Mouse (Mus musculus): ENCODE data around the gene Rere. TPM values are rescaled to one million over a fixed set of nuclear protein-coding genes. Genes with fewer than 3 reads are reported as not detected.
A peak's percentile ranks its signal among the peaks of the same experiment; 100 is the strongest.

The Rere gene
- polyA plus RNA-seq, 1 experiment from 2014 or later: 18.0 TPM

GRCm38 (mm10) chr4:150585800-150586199 lies 304.4 kb downstream of the Rere start:
- Histone ChIP-seq H3K27me3 (ENCODE audit: control insufficient read depth, insufficient read depth, low read length) (no peaks in the 10 kb centered on the region), H3K27ac (ENCODE audit: low read length) (no peak overlapping the region), H3K4me2 (ENCODE audit: low read depth, low read length) (no peak overlapping the region), H3K36me3 (ENCODE audit: control insufficient read depth, insufficient read depth) (no peaks in the 10 kb centered on the region), H3K4me3 (ENCODE audit: low read length) (no peak overlapping the region), H3K9me3 (replicated peaks; ENCODE audit: control insufficient read depth, low read length) (no peaks in the 10 kb centered on the region), H3K4me1 (ENCODE audit: control insufficient read depth, insufficient read depth, low read length) (peaks cover 50% of the 10 kb centered on the region), H3K9ac (ENCODE audit: low read length) (no peak overlapping the region)
- 79% methylated on average over 2 of the region's 2 CpGs for WGBS
- no peak for ATAC-seq (replicated peaks; ENCODE audit: extremely low read depth, insufficient read depth, low FRiP score)

GRCm38 (mm10) chr4:150586275-150586674 lies 304.8 kb downstream of the Rere start:
- Histone ChIP-seq H3K9me3 (replicated peaks; ENCODE audit: control insufficient read depth, low read length) (no peaks in the 10 kb centered on the region), H3K4me1 (ENCODE audit: control insufficient read depth, insufficient read depth, low read length) (peaks cover 54% of the 10 kb centered on the region), H3K27me3 (ENCODE audit: control insufficient read depth, insufficient read depth, low read length) (no peaks in the 10 kb centered on the region), H3K9ac (ENCODE audit: low read length) (no peak overlapping the region), H3K4me3 (ENCODE audit: low read length) (no peak overlapping the region), H3K36me3 (ENCODE audit: control insufficient read depth, insufficient read depth) (no peaks in the 10 kb centered on the region), H3K4me2 (ENCODE audit: low read depth, low read length) (no peak overlapping the region), H3K27ac (ENCODE audit: low read length) (no peak overlapping the region)
- WGBS: 80% methylated on average over 5 of the region's 5 CpGs
- ATAC-seq (replicated peaks; ENCODE audit: extremely low read depth, insufficient read depth, low FRiP score): no peak

- 0 out of 2 replicates have a peak overlapping the region, but pooled peaks have one; percentile 0 for H3K27ac ChIP-seq (ENCODE audit: low read length)
- WGBS: 77% methylated on average over 8 of the region's 8 CpGs
These were observed 306.3 kb downstream of the Rere start for GRCm38 (mm10) chr4:150587597-150588299.

GRCm38 (mm10) chr4:150588300-150588621 lies 306.8 kb downstream of the Rere start:
- Histone ChIP-seq H3K36me3 (ENCODE audit: control insufficient read depth, insufficient read depth) (no peaks in the 10 kb centered on the region), H3K4me2 (ENCODE audit: low read depth, low read length) (no peak overlapping the region), H3K4me1 (ENCODE audit: control insufficient read depth, insufficient read depth, low read length) (peaks cover 52% of the 10 kb centered on the region), H3K27ac (ENCODE audit: low read length) (no peak overlapping the region), H3K27me3 (ENCODE audit: control insufficient read depth, insufficient read depth, low read length) (no peaks in the 10 kb centered on the region), H3K9me3 (replicated peaks; ENCODE audit: control insufficient read depth, low read length) (no peaks in the 10 kb centered on the region), H3K4me3 (ENCODE audit: low read length) (no peak overlapping the region), H3K9ac (ENCODE audit: low read length) (no peak overlapping the region)
- ATAC-seq (replicated peaks; ENCODE audit: extremely low read depth, insufficient read depth, low FRiP score): no peak
- WGBS: 67% methylated on average over 2 of the region's 2 CpGs

More at GRCm38 (mm10) chr4:150587597-150588299, 306.3 kb downstream of the Rere start:
- Histone ChIP-seq H3K4me3 (ENCODE audit: low read length) (no peak overlapping the region), H3K4me1 (ENCODE audit: control insufficient read depth, insufficient read depth, low read length) (peaks cover 55% of the 10 kb centered on the region), H3K27me3 (ENCODE audit: control insufficient read depth, insufficient read depth, low read length) (no peaks in the 10 kb centered on the region), H3K4me2 (ENCODE audit: low read depth, low read length) (no peak overlapping the region), H3K9ac (ENCODE audit: low read length) (no peak overlapping the region), H3K36me3 (ENCODE audit: control insufficient read depth, insufficient read depth) (no peaks in the 10 kb centered on the region), H3K9me3 (replicated peaks; ENCODE audit: control insufficient read depth, low read length) (no peaks in the 10 kb centered on the region)
- no peak for ATAC-seq (replicated peaks; ENCODE audit: extremely low read depth, insufficient read depth, low FRiP score)

GRCm38 (mm10) chr4:150590621-150591282 lies 309.3 kb downstream of the Rere start:
- Histone ChIP-seq H3K9ac (ENCODE audit: low read length) (no peak overlapping the region), H3K4me2 (ENCODE audit: low read depth, low read length) (no peak overlapping the region), H3K4me3 (ENCODE audit: low read length) (no peak overlapping the region), H3K9me3 (replicated peaks; ENCODE audit: control insufficient read depth, low read length) (no peaks in the 10 kb centered on the region), H3K36me3 (ENCODE audit: control insufficient read depth, insufficient read depth) (no peaks in the 10 kb centered on the region), H3K27me3 (ENCODE audit: control insufficient read depth, insufficient read depth, low read length) (no peaks in the 10 kb centered on the region), H3K27ac (ENCODE audit: low read length) (no peak overlapping the region), H3K4me1 (ENCODE audit: control insufficient read depth, insufficient read depth, low read length) (peaks cover 39% of the 10 kb centered on the region)
- WGBS: 45% methylated on average over 3 of the region's 3 CpGs
- no peak for ATAC-seq (replicated peaks; ENCODE audit: extremely low read depth, insufficient read depth, low FRiP score)

GRCm38 (mm10) chr4:150591602-150592001 lies 310.2 kb downstream of the Rere start:
- Histone ChIP-seq H3K4me1 (ENCODE audit: control insufficient read depth, insufficient read depth, low read length) (peaks cover 43% of the 10 kb centered on the region), H3K36me3 (ENCODE audit: control insufficient read depth, insufficient read depth) (no peaks in the 10 kb centered on the region), H3K27me3 (ENCODE audit: control insufficient read depth, insufficient read depth, low read length) (no peaks in the 10 kb centered on the region), H3K27ac (ENCODE audit: low read length) (no peak overlapping the region), H3K9me3 (replicated peaks; ENCODE audit: control insufficient read depth, low read length) (no peaks in the 10 kb centered on the region), H3K4me2 (ENCODE audit: low read depth, low read length) (no peak overlapping the region), H3K9ac (ENCODE audit: low read length) (no peak overlapping the region), H3K4me3 (ENCODE audit: low read length) (no peak overlapping the region)
- 68% methylated on average over 4 of the region's 4 CpGs for WGBS
- no peak for ATAC-seq (replicated peaks; ENCODE audit: extremely low read depth, insufficient read depth, low FRiP score)

- no peak overlapping the region for H3K4me2 ChIP-seq (ENCODE audit: low read depth, low read length)
- WGBS: 38% methylated on average over 6 of the region's 6 CpGs
- no peaks in the 10 kb centered on the region for H3K9me3 ChIP-seq (replicated peaks; ENCODE audit: control insufficient read depth, low read length)
- H3K27me3 ChIP-seq (ENCODE audit: control insufficient read depth, insufficient read depth, low read length): no peaks in the 10 kb centered on the region
- H3K27ac ChIP-seq (ENCODE audit: low read length): no peak overlapping the region
- H3K9ac ChIP-seq (ENCODE audit: low read length): no peak overlapping the region
- no peaks in the 10 kb centered on the region for H3K36me3 ChIP-seq (ENCODE audit: control insufficient read depth, insufficient read depth)
- 0 out of 2 replicates have a peak, but pooled peaks have one; percentile 32 for ATAC-seq (replicated peaks; ENCODE audit: extremely low read depth, insufficient read depth, low FRiP score)
- peaks cover 42% of the 10 kb centered on the region for H3K4me1 ChIP-seq (ENCODE audit: control insufficient read depth, insufficient read depth, low read length)
- no peak overlapping the region for H3K4me3 ChIP-seq (ENCODE audit: low read length)
These were observed 310.6 kb downstream of the Rere start for GRCm38 (mm10) chr4:150592087-150592486.

DNA sequence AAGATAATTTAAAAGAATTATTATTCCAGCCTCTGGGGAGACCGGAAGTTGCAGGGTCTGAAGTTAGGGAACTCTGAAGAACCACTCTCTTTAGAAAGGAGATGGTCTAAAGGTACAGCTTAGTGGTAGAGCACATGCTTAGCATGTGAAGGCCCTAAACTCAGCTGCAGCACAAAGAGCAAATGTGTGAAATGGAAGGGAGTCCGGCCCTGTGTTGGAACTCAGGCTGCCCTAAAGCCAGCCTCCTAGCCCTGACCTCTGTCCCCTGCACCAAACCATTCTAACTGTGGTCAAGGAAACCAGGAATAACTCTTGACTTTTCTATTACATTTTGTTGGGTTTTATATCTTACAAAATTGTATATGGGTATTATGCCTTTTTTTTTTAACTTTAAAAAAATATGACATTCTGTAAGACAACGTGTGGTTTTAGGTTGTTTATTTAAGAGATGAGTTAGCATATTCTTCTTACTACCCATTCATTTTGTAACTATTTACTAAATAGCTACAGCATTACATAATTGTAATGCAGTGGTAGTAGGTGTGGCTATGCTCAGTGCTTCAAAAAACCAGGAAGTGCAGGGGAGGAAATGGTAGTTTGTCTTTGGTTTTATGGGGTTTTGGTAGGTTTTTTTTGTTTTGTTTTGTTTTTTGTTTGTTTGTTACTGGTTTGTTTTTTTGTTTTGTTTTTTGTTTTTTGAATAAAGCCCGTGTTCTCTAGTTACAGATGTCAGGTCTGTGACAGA lies 312.2 kb downstream of the Rere start:
- ATAC-seq (replicated peaks; ENCODE audit: extremely low read depth, insufficient read depth, low FRiP score): no peak
- Histone ChIP-seq H3K9ac (ENCODE audit: low read length) (no peak overlapping the region), H3K36me3 (ENCODE audit: control insufficient read depth, insufficient read depth) (no peaks in the 10 kb centered on the region), H3K4me3 (ENCODE audit: low read length) (no peak overlapping the region), H3K27ac (ENCODE audit: low read length) (no peak overlapping the region), H3K4me2 (ENCODE audit: low read depth, low read length) (no peak overlapping the region), H3K4me1 (ENCODE audit: control insufficient read depth, insufficient read depth, low read length) (peaks cover 49% of the 10 kb centered on the region), H3K9me3 (replicated peaks; ENCODE audit: control insufficient read depth, low read length) (no peaks in the 10 kb centered on the region), H3K27me3 (ENCODE audit: control insufficient read depth, insufficient read depth, low read length) (no peaks in the 10 kb centered on the region)
- WGBS: 64% methylated on average over 4 of the region's 4 CpGs

- H3K9ac ChIP-seq (ENCODE audit: low read length): no peak overlapping the region
- H3K4me2 ChIP-seq (ENCODE audit: low read depth, low read length): no peak overlapping the region
- no peak for ATAC-seq (replicated peaks; ENCODE audit: extremely low read depth, insufficient read depth, low FRiP score)
- H3K4me3 ChIP-seq (ENCODE audit: low read length): no peak overlapping the region
- no peaks in the 10 kb centered on the region for H3K27me3 ChIP-seq (ENCODE audit: control insufficient read depth, insufficient read depth, low read length)
- 92% methylated on average over 4 of the region's 4 CpGs for WGBS
- peak overlapping the region; percentile 16; the same call in 1 of the 2 replicates for H3K27ac ChIP-seq (ENCODE audit: low read length)
- H3K36me3 ChIP-seq (ENCODE audit: control insufficient read depth, insufficient read depth): no peaks in the 10 kb centered on the region
- H3K9me3 ChIP-seq (replicated peaks; ENCODE audit: control insufficient read depth, low read length): no peaks in the 10 kb centered on the region
- peaks cover 55% of the 10 kb centered on the region for H3K4me1 ChIP-seq (ENCODE audit: control insufficient read depth, insufficient read depth, low read length)
These were observed 312.9 kb downstream of the Rere start for GRCm38 (mm10) chr4:150594298-150594829.
